8 mouse cellular contexts compared by ENCODE assay signal in genomic region chr9:45839139-45839981, GRCm38 (mm10). TPM values are rescaled to one million over a fixed set of nuclear protein-coding genes. Genes with fewer than 3 reads are reported as not detected.
A peak's percentile ranks its signal among the peaks of the same experiment; 100 is the strongest.
DNase-seq lines count a peak whose midpoint lies in the region; ATAC-seq and TF ChIP-seq lines count a peak whose summit lies in the region.

No protein-coding gene starts in this region.

- peak; percentile 43; the same call in 1 of the 2 replicates for ATAC-seq in forebrain, embryonic 12.5 days (ENCODE audit: low FRiP score)
- ATAC-seq in hindbrain, postnatal 0 days, result peak; percentile 22; the same call in 1 of the 2 replicates
- ATAC-seq in lung, embryonic 14.5 days (ENCODE audit: insufficient read depth), result peak; percentile 28; the same call in 1 of the 2 replicates

- H3K4me2 ChIP-seq in forebrain, embryonic 12.5 days, result peak overlapping the region; percentile 97
- H3K4me2 ChIP-seq in hindbrain, postnatal 0 days (ENCODE audit: low read depth, low read length), result peak overlapping the region; percentile 95
- peak overlapping the region; percentile 96 for H3K4me2 ChIP-seq in lung, embryonic 14.5 days

- H3K4me1 ChIP-seq in testis, adult 2 months (ENCODE audit: control insufficient read depth, insufficient read depth, low read length), result peaks cover 12% of the 10 kb centered on the region
- peaks cover 38% of the 10 kb centered on the region for H3K4me1 ChIP-seq in forebrain, embryonic 12.5 days
- H3K4me1 ChIP-seq in hindbrain, postnatal 0 days (ENCODE audit: insufficient read depth, low read length), result peaks cover 25% of the 10 kb centered on the region
- peaks cover 9% of the 10 kb centered on the region for H3K4me1 ChIP-seq in lung, embryonic 14.5 days (ENCODE audit: insufficient read depth)
- 0 out of 2 replicates have a peak, but pooled peaks cover 2% of the 10 kb centered on the region for H3K4me1 ChIP-seq in small intestine, adult 2 months (ENCODE audit: control insufficient read depth, insufficient read depth, insufficient read length, low read length)

- 12% methylated on average over 17 of the region's 17 CpGs for WGBS in forebrain, embryonic 12.5 days
- 18% methylated on average over 16 of the region's 17 CpGs for WGBS in hindbrain, postnatal 0 days
- 12% methylated on average over 17 of the region's 17 CpGs for WGBS in lung, embryonic 14.5 days
- WGBS in small intestine, adult 2 months, result 13% methylated on average over 17 of the region's 17 CpGs

- H3K9me3 ChIP-seq in forebrain, embryonic 12.5 days, result no peaks in the 10 kb centered on the region
- no peaks in the 10 kb centered on the region for H3K9me3 ChIP-seq in hindbrain, postnatal 0 days (ENCODE audit: low read length)
- H3K9me3 ChIP-seq in lung, embryonic 14.5 days (ENCODE audit: low read depth, low read length), result no peaks in the 10 kb centered on the region

- no peaks in the 10 kb centered on the region for H3K36me3 ChIP-seq in testis, adult 2 months (ENCODE audit: control insufficient read depth, insufficient read depth, low read length)
- no peaks in the 10 kb centered on the region for H3K36me3 ChIP-seq in forebrain, embryonic 12.5 days (replicated peaks)
- H3K36me3 ChIP-seq in hindbrain, postnatal 0 days (ENCODE audit: insufficient read depth, low read length), result no peaks in the 10 kb centered on the region
- H3K36me3 ChIP-seq in lung, embryonic 14.5 days (ENCODE audit: insufficient read depth), result no peaks in the 10 kb centered on the region
- H3K36me3 ChIP-seq in small intestine, adult 2 months (ENCODE audit: control insufficient read depth, insufficient read depth, low read length), result no peaks in the 10 kb centered on the region

- peak overlapping the region; percentile 70 for H3K4me3 ChIP-seq in testis, adult 2 months (ENCODE audit: control insufficient read depth, low read depth, low read length)
- peak overlapping the region; percentile 67 for H3K4me3 ChIP-seq in forebrain, embryonic 12.5 days (replicated peaks)
- peak overlapping the region; percentile 68 for H3K4me3 ChIP-seq in hindbrain, postnatal 0 days (ENCODE audit: low read length)
- peak overlapping the region; percentile 65 for H3K4me3 ChIP-seq in lung, embryonic 14.5 days (ENCODE audit: low read depth, low read length)
- peak overlapping the region; percentile 73 for H3K4me3 ChIP-seq in small intestine, adult 2 months (ENCODE audit: low read depth, low read length)

- TF ChIP-seq POLR2A in testis, adult 2 months (IDR thresholded peaks at IDR 0.05; ENCODE audit: control insufficient read depth, low read depth, low read length), result no peak
- no peak for TF ChIP-seq POLR2A in small intestine, adult 2 months (IDR thresholded peaks at IDR 0.05; ENCODE audit: low read depth, low read length)

- H3K27me3 ChIP-seq in testis, adult 2 months (ENCODE audit: control insufficient read depth, insufficient read depth, low read length), result no peaks in the 10 kb centered on the region; the same call in 1 of the 2 replicates
- no peaks in the 10 kb centered on the region for H3K27me3 ChIP-seq in forebrain, embryonic 12.5 days
- H3K27me3 ChIP-seq in hindbrain, postnatal 0 days (ENCODE audit: insufficient read depth, low read length), result no peaks in the 10 kb centered on the region
- no peaks in the 10 kb centered on the region for H3K27me3 ChIP-seq in lung, embryonic 14.5 days (ENCODE audit: insufficient read depth, low read length)
- H3K27me3 ChIP-seq in small intestine, adult 2 months (ENCODE audit: control insufficient read depth, insufficient read depth, low read length), result 0 out of 2 replicates have a peak, but pooled peaks cover 3% of the 10 kb centered on the region

- H3K27ac ChIP-seq in testis, adult 2 months (ENCODE audit: control insufficient read depth, insufficient read depth, low read depth, low read length), result no peak overlapping the region
- peak overlapping the region; percentile 5; the same call in 1 of the 2 replicates for H3K27ac ChIP-seq in forebrain, embryonic 12.5 days
- H3K27ac ChIP-seq in hindbrain, postnatal 0 days, result peak overlapping the region; percentile 80
- H3K27ac ChIP-seq in lung, embryonic 14.5 days (ENCODE audit: low read depth), result no peak overlapping the region; the same call in 1 of the 2 replicates
- H3K27ac ChIP-seq in small intestine, adult 2 months (ENCODE audit: insufficient read depth, low read depth, low read length), result no peak overlapping the region

- no peak for DNase-seq in testis, postnatal 14 days (ENCODE audit: low spot score)
- DNase-seq in hindbrain, postnatal 0 days (ENCODE audit: low spot score), result no peak
- peak; percentile 17 for DNase-seq in lung, embryonic 14.5 days
- no peak for DNase-seq in frontal cortex, postnatal 10 days (ENCODE audit: low spot score in 2 of 2)
- no peak for DNase-seq in urinary bladder, adult 18-20 months (ENCODE audit: low spot score in 2 of 2)

- no peak for TF ChIP-seq CTCF in testis, adult 2 months (IDR thresholded peaks at IDR 0.05; ENCODE audit: control insufficient read depth, insufficient read depth, insufficient replicate concordance, low read depth, low read length)
- no peak for TF ChIP-seq CTCF in hindbrain, postnatal 0 days (IDR thresholded peaks at IDR 0.05; ENCODE audit: low read depth)
- no peak for TF ChIP-seq CTCF in lung, embryonic 14.5 days (IDR thresholded peaks at IDR 0.05; ENCODE audit: low read depth)
- TF ChIP-seq CTCF in small intestine, adult 2 months (IDR thresholded peaks at IDR 0.05; ENCODE audit: extremely low read depth, insufficient read length, insufficient replicate concordance, low read depth, low read length), result no peak

- peak overlapping the region; percentile 89 for H3K9ac ChIP-seq in forebrain, embryonic 12.5 days
- H3K9ac ChIP-seq in hindbrain, postnatal 0 days (replicated peaks; ENCODE audit: low read length), result peak overlapping the region; percentile 93
- H3K9ac ChIP-seq in lung, embryonic 14.5 days, result peak overlapping the region; percentile 71

RNA-seq across cellular contexts. Expression of gene Bace1, which starts 1.0 kb away (rescaled TPM):
- polyA plus RNA-seq in testis, adult 2 months (2012; rRNA removed), result 0.75 and 1.8 TPM in 2 replicates
- 35.4 and 36.5 TPM in 2 replicates for polyA plus RNA-seq in forebrain, embryonic 12.5 days (2016; fragmentation: Nextera tagmentation; extraction: Ambion mirVana)
- total RNA-seq in hindbrain, postnatal 0 days (2014; rRNA removed), result 77.0 and 92.0 TPM in 2 replicates
- polyA plus RNA-seq in hindbrain, postnatal 0 days (2015; fragmentation: Nextera tagmentation; extraction: Ambion mirVana), result 39.3 TPM in 2 replicates
- polyA plus RNA-seq in lung, embryonic 14.5 days (2014; fragmentation: Nextera tagmentation; extraction: Ambion mirVana), result 27.2 and 29.9 TPM in 2 replicates
- polyA plus RNA-seq in small intestine, adult 2 months (2012; rRNA removed), result 4.5 and 5.2 TPM in 2 replicates

RNA-seq across cellular contexts. Expression of gene Cep164, which starts 10.9 kb away (rescaled TPM):
- polyA plus RNA-seq in testis, adult 2 months (2012; rRNA removed), result 64.5 and 69.5 TPM in 2 replicates
- polyA plus RNA-seq in forebrain, embryonic 12.5 days (2016; fragmentation: Nextera tagmentation; extraction: Ambion mirVana), result 16.3 and 17.7 TPM in 2 replicates
- total RNA-seq in hindbrain, postnatal 0 days (2014; rRNA removed), result 13.7 and 24.6 TPM in 2 replicates
- polyA plus RNA-seq in hindbrain, postnatal 0 days (2015; fragmentation: Nextera tagmentation; extraction: Ambion mirVana), result 14.2 and 14.3 TPM in 2 replicates
- polyA plus RNA-seq in lung, embryonic 14.5 days (2014; fragmentation: Nextera tagmentation; extraction: Ambion mirVana), result 23.2 and 26.9 TPM in 2 replicates
- 4.9 and 12.9 TPM in 2 replicates for polyA plus RNA-seq in small intestine, adult 2 months (2012; rRNA removed)

Comparison
In these comparisons a context has a peak if more than half of its experiments do, and no peak if none do; other contexts are left out.
1. H3K27ac ChIP-seq: peak in forebrain, embryonic 12.5 days (single experiment) and hindbrain, postnatal 0 days (single experiment); none in testis, adult 2 months (single experiment), lung, embryonic 14.5 days (single experiment) and small intestine, adult 2 months (single experiment).
2. Peak in every context shown above with its lines, with median percentiles within 50 percentile points of each other: H3K4me3 ChIP-seq, ATAC-seq, H3K4me2 ChIP-seq and H3K9ac ChIP-seq.